Mouse (Mus musculus) activated CD4-positive, CD25-positive, alpha-beta regulatory T cell, adult 4 months (primary cell): ENCODE results near the gene Ift43. TPM values are rescaled to one million over a fixed set of nuclear protein-coding genes. Genes with fewer than 3 reads are reported as not detected.

Experiments
- ATAC-seq: one replicate; pipeline ENCODE4 v1.8.0; 2017
- polyA plus RNA-seq, 2 experiments: library from polyadenylated mRNA; unstranded; fragments of 100-300 nt; shearing (Covaris generic); gene quantifications; one replicate each; pipeline ENCODE4 v1.2.1; 2017

The Ift43 gene
- polyA plus RNA-seq, 2 experiments from 2014 or later = 3.3 to 7.1 TPM

DNA sequence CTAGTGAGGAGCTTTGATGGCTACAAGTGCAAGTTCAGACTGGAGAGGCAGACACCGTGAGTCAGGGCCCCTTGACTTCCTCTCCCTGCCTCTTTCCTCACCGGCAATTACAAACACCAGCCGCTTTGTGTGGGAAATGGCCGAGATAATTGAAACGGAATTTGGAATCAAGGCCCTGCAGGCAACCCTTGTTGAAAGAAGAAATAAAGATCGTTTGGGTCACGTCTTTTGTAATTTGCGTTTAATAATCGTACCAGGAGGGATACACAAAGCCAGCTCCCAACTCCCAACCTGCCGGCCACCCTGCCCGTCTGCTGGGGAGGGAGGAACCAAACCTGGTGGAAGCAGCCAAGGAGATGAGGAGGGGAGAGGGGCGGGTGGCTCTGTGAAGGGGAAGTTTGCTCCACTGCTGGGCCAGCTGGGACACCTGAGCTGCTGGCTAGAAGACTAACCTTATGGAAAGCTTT is 93.2 kb downstream of the Ift43 start:
- no peak for ATAC-seq

DNA sequence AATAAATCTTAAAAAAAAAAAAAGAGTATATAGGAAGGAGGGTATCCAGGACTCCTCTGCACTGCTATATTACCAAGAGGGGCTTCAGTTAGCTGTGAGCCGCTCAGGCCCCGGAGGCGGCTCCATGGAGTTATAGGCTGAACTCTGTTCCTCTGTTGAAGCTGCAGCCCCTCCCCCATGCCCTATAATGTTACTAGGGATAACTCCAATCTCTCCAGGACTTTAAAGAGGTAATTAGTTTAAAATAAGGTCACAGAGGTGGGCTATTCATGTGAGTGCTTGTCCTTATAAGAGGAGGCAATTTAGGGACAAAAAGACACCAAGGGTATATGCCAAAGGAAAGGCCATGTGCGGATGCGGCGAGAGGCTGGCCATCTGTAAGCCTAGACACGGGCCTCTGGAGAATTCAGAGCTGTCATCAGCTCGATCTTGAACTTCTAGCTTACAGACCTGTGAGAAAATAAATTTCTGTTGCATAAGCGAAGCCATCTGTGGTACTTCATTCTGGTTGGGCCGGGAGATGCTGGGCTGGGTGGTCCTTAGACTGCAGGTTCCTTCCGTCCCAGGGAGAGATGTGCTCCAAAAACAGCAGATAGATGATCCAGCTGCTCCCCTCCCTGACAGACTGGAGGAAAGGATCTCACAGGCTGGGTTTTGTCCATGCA is 94.5 kb downstream of the Ift43 start:
- ATAC-seq = no peak

DNA sequence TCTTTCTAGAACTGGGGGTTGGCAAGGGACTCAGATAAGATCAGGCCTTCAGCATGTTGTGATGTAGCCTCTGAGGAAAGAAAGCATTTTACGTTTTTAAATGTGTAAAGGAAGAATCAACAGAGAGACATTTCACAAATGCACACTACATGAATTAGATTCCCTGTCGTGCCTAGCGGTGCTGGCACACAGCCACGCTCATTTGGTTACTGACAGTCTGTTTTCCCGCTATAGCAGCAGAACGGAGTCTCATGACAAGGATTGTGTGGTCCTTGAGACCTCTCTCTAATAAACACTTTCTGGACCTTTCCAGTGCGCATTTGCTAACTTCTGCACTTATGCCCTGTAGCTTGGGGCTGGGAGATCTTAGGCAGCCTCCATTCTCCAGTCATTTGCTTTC is 96.9 kb downstream of the Ift43 start:
- ATAC-seq = no peak

DNA sequence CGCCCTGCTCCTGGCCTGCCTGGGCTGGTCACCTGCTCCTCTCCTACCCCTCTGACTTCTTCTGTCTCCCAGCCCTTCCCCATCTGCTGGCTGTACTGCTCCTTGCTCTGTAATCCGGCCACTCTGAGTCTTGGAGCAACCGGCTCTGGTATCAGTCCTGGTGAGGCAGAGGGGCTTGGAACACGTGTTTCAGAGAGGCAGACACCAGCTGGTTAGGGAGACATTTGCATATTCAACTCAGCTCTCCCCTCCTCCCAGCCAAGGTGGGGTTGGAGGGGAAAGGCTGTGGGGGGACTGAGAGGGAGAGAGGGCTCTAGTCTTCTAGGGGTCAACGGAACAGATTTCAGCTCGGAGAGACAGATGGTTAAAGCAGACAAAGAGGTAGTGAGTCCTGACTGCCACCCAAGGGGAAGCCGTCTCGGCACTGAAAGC is 99.0 kb downstream of the Ift43 start:
- ATAC-seq = no peak

DNA sequence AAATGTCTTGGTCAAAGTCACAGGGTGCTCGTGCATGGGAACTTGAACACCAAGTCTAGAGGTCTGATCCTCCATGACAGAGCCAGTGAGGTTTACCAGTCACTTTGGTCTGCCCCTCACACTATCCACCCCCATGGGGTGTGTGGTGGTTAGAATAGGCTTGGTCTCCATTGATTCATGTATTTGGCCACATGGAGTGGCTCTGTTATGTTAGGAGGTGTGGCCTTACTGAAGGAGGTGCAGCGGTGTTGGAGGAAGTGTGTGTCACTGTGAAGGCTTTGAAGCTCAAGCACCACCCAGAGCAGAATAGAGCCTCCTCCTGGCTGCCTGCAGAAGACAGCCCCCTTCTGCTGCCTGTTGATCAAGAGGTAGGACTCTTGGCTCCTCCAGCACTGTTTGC is 99.5 kb downstream of the Ift43 start:
- ATAC-seq = no peak

DNA sequence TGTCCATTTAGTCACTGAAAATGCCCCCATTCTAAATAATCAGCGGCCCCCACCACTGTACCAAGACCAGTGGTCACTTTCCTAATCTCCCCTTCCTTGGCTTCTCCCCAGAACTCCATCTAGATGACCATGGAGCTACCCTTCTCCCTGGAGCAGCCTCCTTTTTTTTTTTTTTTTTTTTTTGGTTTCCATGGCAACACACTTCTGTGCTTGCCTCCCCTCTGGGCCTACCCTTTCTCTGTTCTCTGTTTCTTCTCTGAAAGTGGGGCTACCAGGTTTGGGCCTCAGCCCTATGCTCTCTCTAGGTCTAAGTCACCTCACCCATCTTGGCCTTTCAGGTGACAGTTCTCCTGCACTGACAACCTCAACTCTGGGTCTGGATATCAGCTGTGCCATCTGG is 100.1 kb downstream of the Ift43 start:
- ATAC-seq = no peak

DNA sequence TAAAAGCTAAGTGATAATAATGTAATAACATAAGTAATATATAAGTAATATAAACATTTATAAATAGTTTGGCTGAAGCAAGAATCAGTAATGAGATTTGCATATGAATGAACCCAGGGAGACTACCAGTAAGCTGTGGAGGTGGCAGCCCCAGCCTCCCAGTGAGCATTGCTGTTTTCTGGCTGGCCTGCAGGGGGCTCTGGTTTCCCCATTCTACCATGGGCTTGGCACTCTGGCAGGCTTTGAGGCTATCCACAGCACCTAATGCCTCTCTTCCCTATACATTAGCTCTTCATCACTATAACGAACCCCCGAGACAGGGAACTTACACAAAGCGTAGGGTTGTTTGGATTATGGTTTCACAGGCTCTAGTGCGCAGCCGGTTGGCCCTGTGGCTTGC is 105.8 kb downstream of the Ift43 start:
- no peak for ATAC-seq

DNA sequence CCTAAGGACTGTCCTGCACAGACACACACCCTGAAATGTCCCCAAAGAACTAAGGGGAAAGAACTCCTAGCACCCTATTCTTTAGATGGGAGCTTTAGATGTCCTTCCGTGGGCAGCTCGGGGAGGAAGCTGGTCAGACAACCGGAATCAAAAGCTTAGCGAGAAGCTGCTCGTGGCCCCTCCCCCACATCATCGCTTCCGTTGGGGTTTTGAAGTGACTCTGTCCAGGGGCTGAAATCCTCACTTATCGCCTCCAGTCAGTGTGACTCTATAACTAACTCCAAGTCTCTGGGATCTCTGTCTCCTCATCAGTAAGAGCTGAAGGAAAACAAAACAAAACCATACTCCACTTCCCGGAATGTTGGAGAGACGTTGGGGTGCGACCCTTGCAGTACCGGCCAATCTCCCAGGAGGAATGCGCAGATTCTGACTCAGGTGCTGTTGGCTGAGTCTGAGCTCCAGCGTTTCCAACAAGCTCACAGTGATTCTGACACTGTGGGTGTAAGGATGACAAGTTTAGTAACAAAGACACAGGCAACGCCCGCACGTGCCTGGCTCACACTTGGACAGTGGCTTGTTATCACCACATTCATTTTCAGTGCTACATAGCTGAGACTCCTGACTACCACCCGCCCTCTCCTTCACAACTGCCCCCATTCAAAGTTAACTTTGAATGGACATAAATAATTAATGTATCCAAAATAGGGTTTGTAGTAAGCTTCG is 107.4 kb downstream of the Ift43 start:
- ATAC-seq = no peak

DNA sequence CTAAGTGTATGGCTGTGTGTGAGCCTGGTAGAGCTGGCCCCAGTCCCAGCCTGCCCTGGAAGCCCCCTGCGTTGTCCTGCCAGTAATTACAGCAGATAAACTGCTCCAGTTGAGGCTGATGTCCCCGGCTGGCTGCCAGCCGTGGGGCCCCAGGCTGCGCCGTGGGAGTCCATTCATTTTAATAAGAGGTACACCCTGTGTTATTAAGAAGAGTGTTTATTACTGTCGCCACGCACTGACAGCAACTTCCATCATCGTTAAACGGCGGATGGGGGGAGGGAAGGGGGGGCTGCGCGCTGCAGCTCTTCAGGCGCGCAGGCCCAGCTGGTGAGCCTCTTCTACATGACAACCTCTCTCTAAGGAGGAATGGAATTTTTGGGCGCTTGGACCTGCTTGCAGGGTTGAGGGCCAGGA is 109.7 kb downstream of the Ift43 start:
- ATAC-seq = no peak

DNA sequence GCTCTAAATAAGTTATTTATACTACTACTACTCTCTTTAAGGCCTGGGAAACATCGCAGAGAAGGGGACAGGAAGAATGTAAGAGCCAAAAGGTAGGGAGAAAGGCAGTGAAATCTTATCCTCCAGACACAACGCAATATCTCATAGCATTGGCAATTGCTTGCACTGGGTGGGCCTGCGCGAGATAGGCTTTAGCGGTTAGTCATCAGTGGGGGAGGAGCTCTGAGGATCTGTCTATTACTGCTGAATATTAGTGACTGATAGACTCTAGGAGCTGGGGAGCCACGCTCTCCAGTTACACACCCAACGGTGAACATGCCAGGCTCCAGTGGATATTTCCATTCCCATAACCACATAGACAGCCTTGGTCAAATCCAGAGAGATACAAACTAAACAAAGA is 114.6 kb downstream of the Ift43 start:
- no peak for ATAC-seq

DNA sequence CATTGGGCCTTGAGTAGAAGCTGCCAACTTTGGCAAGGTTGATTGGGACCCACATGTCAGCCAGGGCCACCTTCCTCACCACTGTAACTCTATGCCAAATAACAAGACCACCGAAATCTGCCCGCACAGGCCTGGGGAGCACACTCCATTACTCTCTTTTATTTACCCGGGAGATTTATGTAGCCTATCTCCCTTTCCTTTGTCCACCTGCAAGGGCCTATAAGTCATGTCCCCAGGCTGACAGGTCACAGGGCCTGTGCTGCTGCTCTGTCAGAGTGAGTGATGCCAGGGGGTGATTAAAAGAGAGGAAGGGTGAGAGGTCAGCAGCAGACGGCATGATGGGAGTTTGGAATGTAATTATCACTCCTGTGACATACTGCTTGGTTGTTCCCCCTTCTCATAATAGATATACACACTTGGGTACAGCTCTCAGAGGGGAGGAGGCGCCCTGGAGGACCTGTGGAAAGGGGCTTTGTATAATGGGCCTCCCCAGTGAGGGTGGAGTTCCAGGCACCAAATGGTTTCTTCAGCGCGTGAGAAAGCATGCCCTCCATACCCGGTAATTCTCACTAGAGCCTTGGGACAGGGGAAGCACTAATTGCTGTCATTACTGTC is 121.2 kb downstream of the Ift43 start:
- no peak for ATAC-seq

DNA sequence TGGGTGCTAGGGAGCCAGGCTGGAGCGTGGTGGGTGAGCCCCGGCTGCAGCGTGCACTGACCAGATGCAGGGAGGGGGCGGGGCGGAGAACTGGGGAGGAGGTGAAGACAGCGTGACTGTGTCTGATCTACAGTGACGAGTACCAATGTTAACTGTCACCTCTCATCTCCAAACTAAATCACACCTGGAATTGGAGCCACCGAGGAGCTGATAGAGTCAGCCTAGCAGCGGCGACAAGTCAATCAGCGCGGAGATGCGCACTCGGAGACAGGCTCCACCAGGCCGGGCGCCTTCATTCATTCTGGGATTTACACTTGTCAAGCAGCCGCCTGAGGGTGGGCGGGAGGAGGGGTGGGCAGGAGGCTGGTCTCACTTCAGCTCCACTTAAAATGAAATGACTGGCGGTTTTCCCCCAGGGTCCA is 128.8 kb downstream of the Ift43 start:
- no peak for ATAC-seq

Other genes starting within 250 kb of the Ift43 start
- gene Tgfb3, start 3.5 kb upstream of the Ift43 start, polyA plus RNA-seq = 1 to 10 TPM; 1.2 TPM
- gene Gpatch2l, start 159.3 kb downstream of the Ift43 start, polyA plus RNA-seq = 10 to 100 TPM; 16.9 to 23.2 TPM